Mouse (Mus musculus): ENCODE results near the gene Nxt1. TPM values are rescaled to one million over a fixed set of nuclear protein-coding genes. Genes with fewer than 3 reads are reported as not detected.

Gene Nxt1
- polyA plus RNA-seq, 1 experiment from 2014 or later, result 98.2 TPM

DNA sequence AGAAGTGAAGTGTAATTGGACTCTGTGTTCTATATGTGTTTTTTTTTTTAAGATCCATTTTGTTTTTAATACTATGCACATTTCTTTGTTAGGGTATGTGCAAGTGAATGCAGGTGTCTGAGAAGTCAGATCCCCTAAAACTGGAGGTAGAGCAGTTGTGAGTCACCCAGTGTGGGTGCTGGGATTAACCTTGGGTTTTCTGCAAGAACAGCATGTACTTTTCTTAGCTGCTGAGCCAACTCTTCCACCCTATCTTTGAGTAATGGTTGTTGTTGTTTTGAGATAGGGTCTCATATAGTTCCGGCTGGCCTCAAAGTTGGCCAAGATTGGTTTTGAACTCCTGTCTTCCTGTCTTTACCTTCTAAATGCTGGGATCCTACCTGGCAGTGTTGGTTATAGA, 10.6 kb downstream of the Nxt1 start:
- Histone ChIP-seq H3K4me3 (ENCODE audit: low read depth, low read length) (no peak overlapping the region), H3K27ac (ENCODE audit: low read length) (no peak overlapping the region), H3K36me3 (ENCODE audit: control insufficient read depth, insufficient read depth, low read length) (peaks cover 36% of the 10 kb centered on the region), H3K9me3 (ENCODE audit: control insufficient read depth, low read depth, low read length) (no peaks in the 10 kb centered on the region), H3K27me3 (ENCODE audit: control insufficient read depth, insufficient read depth, low read length) (no peaks in the 10 kb centered on the region), H3K9ac (replicated peaks; ENCODE audit: low read depth, low read length) (no peak overlapping the region), H3K4me2 (replicated peaks; ENCODE audit: low read depth, low read length) (no peak overlapping the region), H3K4me1 (ENCODE audit: control insufficient read depth, insufficient read depth, low read length) (peaks cover 25% of the 10 kb centered on the region)
- ATAC-seq (ENCODE audit: insufficient number of reproducible peaks, insufficient read depth, low FRiP score, low read depth), result no peak
- WGBS, result 94% methylated on average over 1 of the region's 1 CpGs

DNA sequence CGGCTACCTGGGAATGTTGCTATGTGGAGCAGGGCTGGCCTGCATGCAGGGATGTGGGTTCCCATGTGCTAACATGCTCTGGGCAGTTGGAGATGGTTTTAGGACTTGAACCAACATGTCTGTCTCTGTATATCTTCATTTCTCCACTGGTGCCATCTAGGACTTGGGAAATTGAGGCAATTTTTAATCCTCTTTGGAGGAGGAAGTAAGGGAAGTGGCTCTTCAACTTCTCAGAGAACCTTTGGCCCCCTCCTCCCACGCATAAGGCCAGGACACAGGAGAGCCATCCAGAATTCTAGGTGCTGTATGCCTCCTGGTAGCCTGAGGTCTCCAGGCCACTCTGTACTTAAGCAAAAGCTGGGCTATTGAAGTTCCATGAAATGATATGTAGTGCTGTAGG, 12.6 kb downstream of the Nxt1 start:
- Histone ChIP-seq H3K36me3 (ENCODE audit: control insufficient read depth, insufficient read depth, low read length) (peaks cover 46% of the 10 kb centered on the region), H3K9ac (replicated peaks; ENCODE audit: low read depth, low read length) (no peak overlapping the region), H3K27me3 (ENCODE audit: control insufficient read depth, insufficient read depth, low read length) (no peaks in the 10 kb centered on the region), H3K27ac (ENCODE audit: low read length) (no peak overlapping the region), H3K9me3 (ENCODE audit: control insufficient read depth, low read depth, low read length) (no peaks in the 10 kb centered on the region), H3K4me3 (ENCODE audit: low read depth, low read length) (no peak overlapping the region), H3K4me1 (ENCODE audit: control insufficient read depth, insufficient read depth, low read length) (peaks cover 9% of the 10 kb centered on the region; the same call in 1 of the 2 replicates), H3K4me2 (replicated peaks; ENCODE audit: low read depth, low read length) (no peak overlapping the region)
- WGBS, result 95% methylated on average over 2 of the region's 2 CpGs
- ATAC-seq (ENCODE audit: insufficient number of reproducible peaks, insufficient read depth, low FRiP score, low read depth), result no peak

DNA sequence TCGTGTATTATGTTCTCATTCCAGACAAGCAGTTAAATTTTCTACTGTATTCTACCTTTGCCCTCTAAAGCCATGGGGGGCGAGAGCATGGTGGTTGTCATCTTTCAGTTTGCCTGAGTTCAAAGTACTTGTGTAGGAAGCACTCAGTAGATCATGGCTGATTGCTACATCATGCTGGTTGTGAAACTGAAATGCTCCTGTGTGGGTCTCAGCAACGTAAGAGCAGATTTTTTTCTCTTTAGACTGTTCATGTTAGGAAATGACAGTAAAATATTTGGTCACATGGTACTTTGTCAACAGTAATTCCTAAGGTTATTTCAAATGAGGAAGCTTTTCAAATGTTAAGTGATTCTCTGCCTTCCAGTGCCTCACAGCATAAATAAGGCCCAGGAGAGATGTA, 13.3 kb downstream of the Nxt1 start:
- H3K27me3 ChIP-seq (ENCODE audit: control insufficient read depth, insufficient read depth, low read length), result no peaks in the 10 kb centered on the region
- H3K4me1 ChIP-seq (ENCODE audit: control insufficient read depth, insufficient read depth, low read length), result peaks cover 6% of the 10 kb centered on the region; the same call in 1 of the 2 replicates
- no peak overlapping the region for H3K4me2 ChIP-seq (replicated peaks; ENCODE audit: low read depth, low read length)
- H3K4me3 ChIP-seq (ENCODE audit: low read depth, low read length), result no peak overlapping the region
- ATAC-seq (ENCODE audit: insufficient number of reproducible peaks, insufficient read depth, low FRiP score, low read depth), result no peak
- H3K27ac ChIP-seq (ENCODE audit: low read length), result no peak overlapping the region
- WGBS, result 92% methylated on average over 3 of the region's 3 CpGs
- H3K9ac ChIP-seq (replicated peaks; ENCODE audit: low read depth, low read length), result no peak overlapping the region
- no peaks in the 10 kb centered on the region for H3K9me3 ChIP-seq (ENCODE audit: control insufficient read depth, low read depth, low read length)
- peaks cover 53% of the 10 kb centered on the region for H3K36me3 ChIP-seq (ENCODE audit: control insufficient read depth, insufficient read depth, low read length)

DNA sequence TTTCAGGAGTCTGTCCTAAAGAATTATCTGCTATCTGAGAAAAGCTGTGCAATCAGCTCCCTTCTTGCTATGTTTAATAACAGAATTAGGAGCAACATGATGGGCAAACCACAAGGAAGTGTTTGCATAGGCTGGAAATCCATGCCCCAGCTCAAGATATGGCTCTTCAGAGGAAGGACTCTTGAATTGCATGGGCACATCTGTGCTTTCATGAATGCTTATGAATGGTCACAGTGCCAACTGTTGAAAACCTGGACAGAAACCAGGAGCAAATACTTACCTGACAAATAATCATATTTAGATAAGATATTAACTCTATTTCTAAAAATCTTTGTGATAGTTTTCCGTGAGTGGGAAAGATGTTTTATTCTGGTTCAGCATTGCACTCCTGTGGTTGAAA, 14.5 kb downstream of the Nxt1 start:
- no peak overlapping the region for H3K27ac ChIP-seq (ENCODE audit: low read length)
- H3K36me3 ChIP-seq (ENCODE audit: control insufficient read depth, insufficient read depth, low read length), result peaks cover 63% of the 10 kb centered on the region
- no peak for ATAC-seq (ENCODE audit: insufficient number of reproducible peaks, insufficient read depth, low FRiP score, low read depth)
- no peak overlapping the region for H3K4me2 ChIP-seq (replicated peaks; ENCODE audit: low read depth, low read length)
- no peak overlapping the region for H3K9ac ChIP-seq (replicated peaks; ENCODE audit: low read depth, low read length)
- no peaks in the 10 kb centered on the region for H3K9me3 ChIP-seq (ENCODE audit: control insufficient read depth, low read depth, low read length)
- H3K4me1 ChIP-seq (ENCODE audit: control insufficient read depth, insufficient read depth, low read length), result peaks cover 3% of the 10 kb centered on the region; the same call in 1 of the 2 replicates
- no peak overlapping the region for H3K4me3 ChIP-seq (ENCODE audit: low read depth, low read length)
- 88% methylated on average over 1 of the region's 1 CpGs for WGBS
- no peaks in the 10 kb centered on the region for H3K27me3 ChIP-seq (ENCODE audit: control insufficient read depth, insufficient read depth, low read length)

DNA sequence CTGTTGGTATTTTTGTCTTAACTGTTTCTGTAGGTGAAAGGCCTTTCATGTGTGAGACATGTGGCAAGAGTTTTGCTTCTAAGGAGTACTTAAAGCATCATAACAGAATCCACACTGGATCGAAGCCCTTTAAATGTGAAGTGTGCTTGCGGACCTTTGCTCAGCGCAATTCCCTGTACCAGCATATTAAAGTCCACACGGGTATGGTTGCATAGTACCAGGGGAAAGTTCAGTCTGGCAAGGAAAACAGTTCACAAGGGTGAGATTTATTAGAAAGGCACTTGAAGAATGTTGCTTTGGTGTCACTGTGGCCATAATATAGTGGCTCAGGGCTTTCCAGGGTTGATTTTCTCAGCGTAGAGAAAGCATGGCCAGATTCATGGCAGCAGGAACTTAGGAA, 15.6 kb downstream of the Nxt1 start:
- no peaks in the 10 kb centered on the region for H3K4me1 ChIP-seq (ENCODE audit: control insufficient read depth, insufficient read depth, low read length)
- H3K4me2 ChIP-seq (replicated peaks; ENCODE audit: low read depth, low read length), result no peak overlapping the region
- no peak for ATAC-seq (ENCODE audit: insufficient number of reproducible peaks, insufficient read depth, low FRiP score, low read depth)
- no peaks in the 10 kb centered on the region for H3K9me3 ChIP-seq (ENCODE audit: control insufficient read depth, low read depth, low read length)
- H3K36me3 ChIP-seq (ENCODE audit: control insufficient read depth, insufficient read depth, low read length), result peaks cover 68% of the 10 kb centered on the region
- WGBS, result 92% methylated on average over 5 of the region's 5 CpGs
- H3K27me3 ChIP-seq (ENCODE audit: control insufficient read depth, insufficient read depth, low read length), result no peaks in the 10 kb centered on the region
- H3K27ac ChIP-seq (ENCODE audit: low read length), result no peak overlapping the region
- H3K9ac ChIP-seq (replicated peaks; ENCODE audit: low read depth, low read length), result no peak overlapping the region
- H3K4me3 ChIP-seq (ENCODE audit: low read depth, low read length), result no peak overlapping the region

DNA sequence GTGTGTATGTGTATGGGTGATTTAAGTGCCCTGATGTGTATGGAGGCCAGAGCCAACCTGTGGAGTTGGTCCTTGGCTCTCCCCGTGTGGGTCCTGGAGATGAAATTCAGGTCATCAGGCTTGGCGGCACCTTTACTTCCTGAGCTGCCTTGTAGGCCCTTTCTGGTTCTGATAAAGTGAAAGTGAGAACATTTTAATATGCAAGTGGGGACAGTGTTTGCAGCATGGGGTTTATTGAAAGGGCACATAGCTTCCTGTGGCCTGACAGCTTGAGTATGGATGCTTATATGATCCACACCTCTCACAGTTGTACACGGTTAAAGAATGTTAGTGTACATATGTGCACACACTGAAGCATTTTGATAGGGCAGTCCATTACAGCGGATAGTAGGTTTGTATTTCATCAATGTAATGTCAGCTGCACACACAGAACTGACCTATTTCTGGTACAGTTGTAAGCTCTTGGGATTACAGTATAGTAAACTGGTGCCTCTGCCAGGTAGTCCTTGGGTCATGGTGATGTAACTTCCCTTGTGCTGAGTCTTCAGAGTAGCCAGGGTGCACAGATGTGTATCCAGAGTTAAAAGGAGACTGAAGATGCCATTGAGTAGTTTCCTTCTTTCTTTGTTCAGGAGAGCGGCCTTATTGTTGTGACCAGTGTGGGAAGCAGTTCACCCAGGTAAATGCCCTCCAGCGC, 17.2 kb downstream of the Nxt1 start:
- no peak overlapping the region for H3K4me2 ChIP-seq (replicated peaks; ENCODE audit: low read depth, low read length)
- no peaks in the 10 kb centered on the region for H3K4me1 ChIP-seq (ENCODE audit: control insufficient read depth, insufficient read depth, low read length)
- H3K9me3 ChIP-seq (ENCODE audit: control insufficient read depth, low read depth, low read length), result no peaks in the 10 kb centered on the region
- H3K36me3 ChIP-seq (ENCODE audit: control insufficient read depth, insufficient read depth, low read length), result peaks cover 56% of the 10 kb centered on the region
- H3K27ac ChIP-seq (ENCODE audit: low read length), result no peak overlapping the region
- H3K27me3 ChIP-seq (ENCODE audit: control insufficient read depth, insufficient read depth, low read length), result no peaks in the 10 kb centered on the region
- 90% methylated on average over 6 of the region's 6 CpGs for WGBS
- no peak for ATAC-seq (ENCODE audit: insufficient number of reproducible peaks, insufficient read depth, low FRiP score, low read depth)
- H3K9ac ChIP-seq (replicated peaks; ENCODE audit: low read depth, low read length), result no peak overlapping the region
- no peak overlapping the region for H3K4me3 ChIP-seq (ENCODE audit: low read depth, low read length)

DNA sequence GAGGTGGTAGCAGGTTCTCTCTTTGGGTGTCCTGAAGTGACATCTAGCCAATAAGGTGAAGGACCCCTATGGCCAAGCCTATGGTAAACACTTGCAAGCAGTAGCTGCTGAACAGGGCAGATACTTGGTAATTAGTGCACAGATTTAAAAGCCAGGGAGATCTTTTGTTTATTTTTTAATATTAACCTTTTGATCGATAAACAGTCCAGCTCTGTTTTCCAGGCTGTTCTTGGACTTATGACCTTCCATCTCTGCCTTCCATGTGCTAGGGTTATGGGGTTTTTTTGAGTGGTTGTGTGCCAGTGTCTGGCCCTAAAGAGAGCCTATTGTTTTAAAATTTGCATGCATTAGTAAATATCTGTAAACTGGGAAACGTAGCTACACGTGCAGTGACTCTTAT, 17.9 kb downstream of the Nxt1 start:
- Histone ChIP-seq H3K9ac (replicated peaks; ENCODE audit: low read depth, low read length) (no peak overlapping the region), H3K36me3 (ENCODE audit: control insufficient read depth, insufficient read depth, low read length) (peaks cover 56% of the 10 kb centered on the region), H3K4me1 (ENCODE audit: control insufficient read depth, insufficient read depth, low read length) (no peaks in the 10 kb centered on the region), H3K9me3 (ENCODE audit: control insufficient read depth, low read depth, low read length) (no peaks in the 10 kb centered on the region), H3K27ac (ENCODE audit: low read length) (no peak overlapping the region), H3K4me3 (ENCODE audit: low read depth, low read length) (no peak overlapping the region), H3K4me2 (replicated peaks; ENCODE audit: low read depth, low read length) (no peak overlapping the region), H3K27me3 (ENCODE audit: control insufficient read depth, insufficient read depth, low read length) (no peaks in the 10 kb centered on the region)
- WGBS, result 89% methylated on average over 3 of the region's 3 CpGs
- ATAC-seq (ENCODE audit: insufficient number of reproducible peaks, insufficient read depth, low FRiP score, low read depth), result no peak

DNA sequence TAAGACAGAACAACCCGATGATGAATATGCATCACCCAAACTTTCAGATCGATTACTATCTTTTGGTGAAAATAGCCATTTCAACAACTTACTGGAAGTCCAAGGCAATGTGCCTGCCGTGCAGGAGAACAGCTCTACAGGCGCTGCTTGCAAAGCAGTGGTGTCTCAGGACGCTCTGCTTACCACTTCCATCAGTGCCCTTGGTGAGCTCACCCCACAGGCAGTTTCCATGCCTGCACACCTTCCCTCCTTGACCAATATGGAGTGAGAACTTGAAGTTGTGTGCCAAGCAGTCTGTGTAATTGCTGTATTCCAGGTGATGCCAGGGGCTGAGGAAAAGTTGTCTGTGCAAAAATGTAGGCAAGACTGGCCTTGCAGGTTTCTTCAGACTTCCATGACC, 18.4 kb downstream of the Nxt1 start:
- Histone ChIP-seq H3K36me3 (ENCODE audit: control insufficient read depth, insufficient read depth, low read length) (peaks cover 54% of the 10 kb centered on the region), H3K27me3 (ENCODE audit: control insufficient read depth, insufficient read depth, low read length) (no peaks in the 10 kb centered on the region), H3K4me1 (ENCODE audit: control insufficient read depth, insufficient read depth, low read length) (no peaks in the 10 kb centered on the region), H3K9ac (replicated peaks; ENCODE audit: low read depth, low read length) (no peak overlapping the region), H3K4me2 (replicated peaks; ENCODE audit: low read depth, low read length) (no peak overlapping the region), H3K9me3 (ENCODE audit: control insufficient read depth, low read depth, low read length) (no peaks in the 10 kb centered on the region), H3K27ac (ENCODE audit: low read length) (no peak overlapping the region), H3K4me3 (ENCODE audit: low read depth, low read length) (no peak overlapping the region)
- WGBS, result 93% methylated on average over 5 of the region's 5 CpGs
- no peak for ATAC-seq (ENCODE audit: insufficient number of reproducible peaks, insufficient read depth, low FRiP score, low read depth)

DNA sequence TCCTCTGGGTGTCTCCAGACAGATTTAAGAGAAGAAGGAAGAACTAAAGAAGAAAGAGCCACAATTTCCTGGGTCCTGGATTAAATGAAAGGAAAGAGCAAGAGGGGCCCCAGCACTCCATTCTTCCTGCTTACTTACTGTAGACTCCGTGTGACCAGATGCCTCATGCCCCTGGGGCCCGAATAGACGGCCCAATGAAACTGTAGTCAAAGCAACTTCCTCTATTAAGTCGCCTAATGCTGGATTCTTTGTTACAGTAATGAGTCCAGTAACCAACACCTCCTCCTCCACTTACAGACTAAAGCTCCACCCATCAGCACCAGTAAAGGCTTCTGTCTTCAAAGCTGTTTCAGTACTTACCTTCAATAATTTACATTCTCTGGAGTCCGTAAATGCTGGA, 26.2 kb downstream of the Nxt1 start:
- no peak overlapping the region for H3K4me3 ChIP-seq (ENCODE audit: low read depth, low read length)
- H3K9me3 ChIP-seq (ENCODE audit: control insufficient read depth, low read depth, low read length), result no peaks in the 10 kb centered on the region
- H3K27me3 ChIP-seq (ENCODE audit: control insufficient read depth, insufficient read depth, low read length), result no peaks in the 10 kb centered on the region
- no peaks in the 10 kb centered on the region for H3K4me1 ChIP-seq (ENCODE audit: control insufficient read depth, insufficient read depth, low read length)
- H3K9ac ChIP-seq (replicated peaks; ENCODE audit: low read depth, low read length), result no peak overlapping the region
- no peak for ATAC-seq (ENCODE audit: insufficient number of reproducible peaks, insufficient read depth, low FRiP score, low read depth)
- WGBS, result 82% methylated on average over 5 of the region's 5 CpGs
- no peak overlapping the region for H3K4me2 ChIP-seq (replicated peaks; ENCODE audit: low read depth, low read length)
- H3K36me3 ChIP-seq (ENCODE audit: control insufficient read depth, insufficient read depth, low read length), result peaks cover 20% of the 10 kb centered on the region
- no peak overlapping the region for H3K27ac ChIP-seq (ENCODE audit: low read length)

Data from stomach, embryonic 14.5 days (tissue).